Mouse (Mus musculus): ENCODE results near the gene Gramd1b.

Gramd1b gene

GRCm38 (mm10) chr9:40400171-40400570, 131.0 kb downstream of the Gramd1b start:
- no peak for DNase-seq (ENCODE audit: low read depth, low spot score)

GRCm38 (mm10) chr9:40399359-40399932, 131.7 kb downstream of the Gramd1b start:
- DNase-seq (ENCODE audit: low read depth, low spot score): no peak

- DNase-seq (ENCODE audit: low read depth, low spot score): no peak
These were observed 133.5 kb downstream of the Gramd1b start for GRCm38 (mm10) chr9:40397471-40398245.

- peak; percentile 65 for DNase-seq (ENCODE audit: low read depth, low spot score)
These were observed 134.1 kb downstream of the Gramd1b start for GRCm38 (mm10) chr9:40397036-40397435.

GRCm38 (mm10) chr9:40396171-40396570, 135.0 kb downstream of the Gramd1b start:
- DNase-seq (ENCODE audit: low read depth, low spot score): no peak

- peak; percentile 79 for DNase-seq (ENCODE audit: low read depth, low spot score)
These were observed 139.1 kb downstream of the Gramd1b start for GRCm38 (mm10) chr9:40391852-40392695.

- DNase-seq (ENCODE audit: low read depth, low spot score): no peak
These were observed 139.8 kb downstream of the Gramd1b start for GRCm38 (mm10) chr9:40391359-40391758.

GRCm38 (mm10) chr9:40390904-40391303, 140.3 kb downstream of the Gramd1b start:
- DNase-seq (ENCODE audit: low read depth, low spot score): no peak

GRCm38 (mm10) chr9:40390396-40390760, 140.8 kb downstream of the Gramd1b start:
- DNase-seq (ENCODE audit: low read depth, low spot score): no peak

GRCm38 (mm10) chr9:40389669-40390395, 141.4 kb downstream of the Gramd1b start:
- no peak for DNase-seq (ENCODE audit: low read depth, low spot score)

- no peak for DNase-seq (ENCODE audit: low read depth, low spot score)
These were observed 142.0 kb downstream of the Gramd1b start for GRCm38 (mm10) chr9:40389175-40389574.

GRCm38 (mm10) chr9:40384781-40385180, 146.4 kb downstream of the Gramd1b start:
- DNase-seq (ENCODE audit: low read depth, low spot score): no peak

- DNase-seq (ENCODE audit: low read depth, low spot score): no peak
These were observed 148.7 kb downstream of the Gramd1b start for GRCm38 (mm10) chr9:40382508-40382907.

GRCm38 (mm10) chr9:40381416-40382411, 149.5 kb downstream of the Gramd1b start:
- peak; percentile 22 for DNase-seq (ENCODE audit: low read depth, low spot score)

- DNase-seq (ENCODE audit: low read depth, low spot score): no peak
These were observed 154.3 kb downstream of the Gramd1b start for GRCm38 (mm10) chr9:40376711-40377410.

- DNase-seq (ENCODE audit: low read depth, low spot score): peak; percentile 48
These were observed 155.0 kb downstream of the Gramd1b start for GRCm38 (mm10) chr9:40376139-40376541.

GRCm38 (mm10) chr9:40375518-40375917, 155.7 kb downstream of the Gramd1b start:
- no peak for DNase-seq (ENCODE audit: low read depth, low spot score)

- DNase-seq (ENCODE audit: low read depth, low spot score): no peak
These were observed 156.2 kb downstream of the Gramd1b start for GRCm38 (mm10) chr9:40374992-40375391.

- DNase-seq (ENCODE audit: low read depth, low spot score): no peak
These were observed 156.6 kb downstream of the Gramd1b start for GRCm38 (mm10) chr9:40374533-40374971.

GRCm38 (mm10) chr9:40374052-40374451, 157.1 kb downstream of the Gramd1b start:
- DNase-seq (ENCODE audit: low read depth, low spot score): no peak
